Mouse (Mus musculus) G1E (cell line): ENCODE data around the gene Src. TPM values are rescaled to one million over a fixed set of nuclear protein-coding genes. Genes with fewer than 3 reads are reported as not detected.

Source experiments
- ATAC-seq: 2 replicates; pipeline ENCODE4 v1.8.0; 2016; ENCODE audit warnings: mild to moderate bottlenecking; ENCODE audit not compliant: insufficient number of reproducible peaks, poor library complexity, low FRiP score, severe bottlenecking; ENCODE audit errors: extremely low read depth
- DNase-seq: peaks from one replicate; pipeline ENCODE4 v3.0.0; 2012; ENCODE audit warnings: low spot score
- H3K27me3 ChIP-seq: 2 replicates; pipeline ENCODE4 v1.6.1; 2012; ENCODE audit warnings: mild to moderate bottlenecking, low read length, inconsistent platforms; ENCODE audit not compliant: insufficient read depth
- H3K36me3 ChIP-seq: replicated peaks from 2 replicates; pipeline ENCODE3; 2012; ENCODE audit warnings: mild to moderate bottlenecking, inconsistent platforms
- H3K4me1 ChIP-seq: 2 replicates; pipeline ENCODE4 v1.6.1; 2012; ENCODE audit warnings: low read depth, low read length, inconsistent platforms, mixed read lengths; ENCODE audit not compliant: insufficient read depth
- H3K4me3 ChIP-seq: 2 replicates; pipeline ENCODE4 v1.5.1; 2012; ENCODE audit warnings: low read depth, mild to moderate bottlenecking, inconsistent platforms, low read length, moderate library complexity, mixed read lengths
- H3K9me3 ChIP-seq: replicated peaks from 2 replicates; pipeline ENCODE4 v1.6.1; 2012; ENCODE audit warnings: inconsistent platforms
- CTCF ChIP-seq: IDR thresholded peaks from 2 replicates; pipeline ENCODE4 v1.5.1; 2012; ENCODE audit warnings: low read depth, low read length, inconsistent platforms, mixed read lengths
- GATA1 ChIP-seq: IDR thresholded peaks from 2 replicates; pipeline ENCODE4 v1.6.1; 2012; ENCODE audit warnings: borderline replicate concordance, low read length, inconsistent platforms, mixed read lengths
- GATA2 ChIP-seq: IDR thresholded peaks from 2 replicates; pipeline ENCODE4 v1.6.1; 2012; ENCODE audit warnings: low read depth, low read length, inconsistent platforms, borderline replicate concordance
- POLR2AphosphoS5 ChIP-seq: IDR thresholded peaks from 2 replicates; pipeline ENCODE4 v1.6.1; 2012; ENCODE audit warnings: low read depth, low read length, inconsistent platforms; ENCODE audit not compliant: insufficient replicate concordance
- TAL1 ChIP-seq: conservative IDR thresholded peaks from 2 replicates; pipeline ENCODE4 v1.6.1; 2012; ENCODE audit warnings: low read depth, low read length, inconsistent platforms, mixed read lengths
- polyA plus RNA-seq: library from polyadenylated mRNA; stranded (reverse); fragments of >175 nt; gene quantifications from 2 replicates; pipeline ENCODE4 v1.2.3, GENCODE M21; 2012
- total RNA-seq, 2 experiments: library from RNA; stranded (forward) in 1 of 2; stranded (reverse) in 1 of 2; fragments of 200-1000 nt in 1 of 2; fragments of >200 nt in 1 of 2; fragmentation: Nextera tagmentation in 1 of 2; gene quantifications; 2 replicates each; pipeline ENCODE4 v1.2.3; 2014 to 2017

Gene Src
- total and polyA plus RNA-seq, 3 experiments = 0.22 to 0.49 TPM; not detected in 1

DNA sequence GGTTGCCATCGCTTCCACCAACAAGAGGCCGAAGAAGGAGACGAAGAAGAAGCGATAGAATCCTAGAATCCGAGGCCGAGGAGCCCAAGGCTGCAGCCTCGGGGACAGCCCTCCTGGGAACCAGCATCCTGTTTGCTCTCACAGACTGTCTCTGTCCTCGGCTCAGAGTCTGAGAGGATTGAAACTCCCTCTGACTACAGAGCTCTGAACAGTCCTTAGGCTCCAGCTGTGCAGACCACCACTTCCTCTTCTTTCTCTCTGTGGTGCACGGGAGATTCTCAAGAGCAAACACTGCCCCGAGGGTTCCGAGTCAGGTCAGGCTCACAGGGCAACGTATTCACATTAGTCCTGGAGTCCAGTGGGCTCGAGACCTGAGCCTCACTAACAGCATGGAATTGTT is 22.3 kb upstream of the Src start:
- ATAC-seq = no peak

GRCm38 (mm10) chr2:157397376-157397775 is 20.9 kb upstream of the Src start:
- peaks cover 4% of the 10 kb centered on the region for H3K9me3 ChIP-seq
- no peak for TF ChIP-seq POLR2AphosphoS5
- TF ChIP-seq CTCF = no peak
- TF ChIP-seq GATA2 = no peak
- TF ChIP-seq TAL1 = no peak
- no peak for TF ChIP-seq GATA1
- H3K4me3 ChIP-seq = no peak overlapping the region
- no peaks in the 10 kb centered on the region for H3K27me3 ChIP-seq
- H3K36me3 ChIP-seq = peaks cover 72% of the 10 kb centered on the region
- DNase-seq = no peak
- H3K4me1 ChIP-seq = peaks cover 6% of the 10 kb centered on the region
- ATAC-seq = no peak

More for the DNA sequence above, 22.3 kb upstream of the Src start:
- no peak overlapping the region for H3K4me3 ChIP-seq
- peaks cover 13% of the 10 kb centered on the region for H3K4me1 ChIP-seq
- H3K36me3 ChIP-seq = peaks cover 86% of the 10 kb centered on the region
- DNase-seq = no peak
- no peak for TF ChIP-seq GATA2
- TF ChIP-seq TAL1 = no peak
- TF ChIP-seq GATA1 = no peak
- TF ChIP-seq POLR2AphosphoS5 = no peak
- TF ChIP-seq CTCF = no peak
- H3K27me3 ChIP-seq = no peaks in the 10 kb centered on the region
- H3K9me3 ChIP-seq = peaks cover 4% of the 10 kb centered on the region

GRCm38 (mm10) chr2:157398539-157398938 is 19.7 kb upstream of the Src start:
- no peak for ATAC-seq
- H3K9me3 ChIP-seq = peaks cover 4% of the 10 kb centered on the region
- no peaks in the 10 kb centered on the region for H3K27me3 ChIP-seq
- H3K4me1 ChIP-seq = peaks cover under 1% of the 10 kb centered on the region; the same call in 1 of the 2 replicates
- no peak for DNase-seq
- TF ChIP-seq CTCF = no peak
- TF ChIP-seq POLR2AphosphoS5 = no peak
- no peak for TF ChIP-seq GATA1
- TF ChIP-seq TAL1 = no peak
- no peak for TF ChIP-seq GATA2
- H3K36me3 ChIP-seq = peaks cover 61% of the 10 kb centered on the region
- H3K4me3 ChIP-seq = no peak overlapping the region

- Histone ChIP-seq H3K36me3 (peaks cover 48% of the 10 kb centered on the region), H3K27me3 (0 out of 2 replicates have a peak, but pooled peaks cover 2% of the 10 kb centered on the region), H3K9me3 (peaks cover 4% of the 10 kb centered on the region), H3K4me1 (no peaks in the 10 kb centered on the region), H3K4me3 (no peak overlapping the region)
- no peak for ATAC-seq
- no peak for TF ChIP-seq TAL1
- TF ChIP-seq CTCF = no peak
- TF ChIP-seq GATA1 = no peak
- TF ChIP-seq POLR2AphosphoS5 = no peak
- no peak for TF ChIP-seq GATA2
- no peak for DNase-seq
Observed at GRCm38 (mm10) chr2:157399797-157400196, 18.4 kb upstream of the Src start.

- DNase-seq (no peak), ATAC-seq (no peak)
- peaks cover 2% of the 10 kb centered on the region; the same call in 1 of the 2 replicates for H3K27me3 ChIP-seq
- TF ChIP-seq TAL1 = no peak
- no peak for TF ChIP-seq CTCF
- no peak for TF ChIP-seq GATA1
- TF ChIP-seq POLR2AphosphoS5 = no peak
- no peak for TF ChIP-seq GATA2
- no peaks in the 10 kb centered on the region for H3K4me1 ChIP-seq
- peaks cover 41% of the 10 kb centered on the region for H3K36me3 ChIP-seq
- H3K4me3 ChIP-seq = no peak overlapping the region
- peaks cover 4% of the 10 kb centered on the region for H3K9me3 ChIP-seq
Observed at GRCm38 (mm10) chr2:157400491-157400890, 17.8 kb upstream of the Src start.

- DNase-seq = no peak
- no peak for ATAC-seq
- TF ChIP-seq TAL1 = no peak
- no peak for TF ChIP-seq GATA2
- TF ChIP-seq GATA1 = no peak
- H3K4me1 ChIP-seq = no peaks in the 10 kb centered on the region
- H3K27me3 ChIP-seq = peaks cover 6% of the 10 kb centered on the region; the same call in 1 of the 2 replicates
- H3K4me3 ChIP-seq = no peak overlapping the region
- H3K36me3 ChIP-seq = peaks cover 33% of the 10 kb centered on the region
- H3K9me3 ChIP-seq = peaks cover 4% of the 10 kb centered on the region
Observed at GRCm38 (mm10) chr2:157401261-157401660, 17.0 kb upstream of the Src start.
